In the genomic region with DNA sequence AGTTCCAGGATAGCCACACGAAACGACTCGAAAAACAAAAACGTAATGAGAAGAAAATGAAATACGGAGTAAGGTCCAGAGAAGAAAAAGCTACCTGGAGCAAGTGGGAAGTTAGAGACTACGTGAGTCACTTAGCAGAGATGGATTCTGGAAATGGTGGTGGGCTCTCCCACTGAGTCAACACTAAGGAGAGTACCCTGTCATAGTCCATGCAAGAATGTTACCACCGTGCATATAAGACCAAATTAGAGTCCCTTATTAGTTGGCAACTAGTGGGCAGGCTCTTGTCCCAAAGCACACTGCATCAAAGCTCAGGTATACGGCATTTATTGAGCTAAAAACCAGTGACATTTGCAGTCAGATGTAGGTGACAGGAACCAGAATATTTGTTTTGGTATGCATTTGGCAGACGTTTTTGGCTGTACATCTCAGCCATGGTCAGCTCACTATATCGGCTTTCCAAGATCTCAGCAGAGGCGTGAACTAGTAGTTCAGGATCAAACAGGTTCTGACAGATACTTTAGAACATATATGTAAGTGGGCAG, we compare ENCODE assay signal across 10 mouse cellular contexts. TPM values are rescaled to one million over a fixed set of nuclear protein-coding genes. Genes with fewer than 3 reads are reported as not detected.
DNase-seq lines count a peak whose midpoint lies in the region; ATAC-seq and TF ChIP-seq lines count a peak whose summit lies in the region.
"Had no signal": no experiment of that assay in that cellular context is flagged by ENCODE, and none has a peak within 500 bp of the region (broad histone marks: within the 10 kb centered on the region; RNA-seq: fewer than 3 reads in every experiment).

No protein-coding gene starts in this region.

- H3K27me3 ChIP-seq in kidney, embryonic 14.5 days (ENCODE audit: control insufficient read depth, insufficient read depth, low read length): no peaks in the 10 kb centered on the region
- H3K27me3 ChIP-seq in kidney, adult 2 months (replicated peaks; ENCODE audit: control insufficient read depth, insufficient read depth, low read length): no peaks in the 10 kb centered on the region
- no peaks in the 10 kb centered on the region for H3K27me3 ChIP-seq in testis, adult 2 months (ENCODE audit: control insufficient read depth, insufficient read depth, low read length)
- H3K27me3 ChIP-seq: embryonic facial prominence, embryonic 13.5 days had no signal

- H3K36me3 ChIP-seq in kidney, embryonic 14.5 days (ENCODE audit: control insufficient read depth, insufficient read depth, low read length): peaks cover 36% of the 10 kb centered on the region
- peaks cover 12% of the 10 kb centered on the region for H3K36me3 ChIP-seq in kidney, adult 2 months (ENCODE audit: control insufficient read depth, insufficient read depth, low read length)
- H3K36me3 ChIP-seq in testis, adult 2 months (ENCODE audit: control insufficient read depth, insufficient read depth, low read length): peaks cover 2% of the 10 kb centered on the region; the same call in 1 of the 2 replicates

- no peak overlapping the region for H3K27ac ChIP-seq in kidney, embryonic 14.5 days (ENCODE audit: low read depth, low read length)
- no peak overlapping the region for H3K27ac ChIP-seq in kidney, adult 2 months (ENCODE audit: insufficient read depth, low read depth, low read length)
- H3K27ac ChIP-seq in testis, adult 2 months (ENCODE audit: control insufficient read depth, insufficient read depth, low read depth, low read length): no peak overlapping the region

- no peak overlapping the region for H3K4me3 ChIP-seq in kidney, embryonic 14.5 days (ENCODE audit: low read length)
- H3K4me3 ChIP-seq in kidney, adult 2 months (ENCODE audit: insufficient read depth, low read depth, low read length): no peak overlapping the region
- peak overlapping the region; percentile 47; the same call in 1 of the 2 replicates for H3K4me3 ChIP-seq in testis, adult 2 months (ENCODE audit: control insufficient read depth, low read depth, low read length)

- no peak for TF ChIP-seq POLR2A in kidney, adult 2 months (IDR thresholded peaks at IDR 0.05; ENCODE audit: low read depth, low read length)
- TF ChIP-seq POLR2A in testis, adult 2 months (IDR thresholded peaks at IDR 0.05; ENCODE audit: control insufficient read depth, low read depth, low read length): no peak

- no peak for ATAC-seq in kidney, embryonic 14.5 days (ENCODE audit: low FRiP score, low TSS enrichment)

- peak; percentile 23 for DNase-seq in cerebellum, adult 9-10 months
- DNase-seq in cerebellum, postnatal 14 days: no peak
- no peak for DNase-seq in kidney, adult 2 months
- DNase-seq in testis, postnatal 10 days (ENCODE audit: low spot score): no peak
- DNase-seq in spleen, postnatal 4 days (ENCODE audit: low spot score in 2 of 2): no peak
- DNase-seq in embryo, embryonic 11 days: no peak
- DNase-seq: kidney, postnatal 4 days had no signal

- no peak for TF ChIP-seq CTCF in kidney, adult 2 months (conservative IDR thresholded peaks at IDR 0.05; ENCODE audit: insufficient read depth, insufficient read length, low read depth, low read length)
- no peak for TF ChIP-seq CTCF in testis, adult 2 months (IDR thresholded peaks at IDR 0.05; ENCODE audit: control insufficient read depth, insufficient read depth, insufficient replicate concordance, low read depth, low read length)

- H3K4me1 ChIP-seq in kidney, embryonic 14.5 days (ENCODE audit: control insufficient read depth, insufficient read depth, low read length): peaks cover 3% of the 10 kb centered on the region; the same call in 1 of the 2 replicates
- no peaks in the 10 kb centered on the region for H3K4me1 ChIP-seq in kidney, adult 2 months (ENCODE audit: control insufficient read depth, insufficient read depth, low read length)
- no peaks in the 10 kb centered on the region; the same call in 1 of the 2 replicates for H3K4me1 ChIP-seq in testis, adult 2 months (ENCODE audit: control insufficient read depth, insufficient read depth, low read length)

- no peaks in the 10 kb centered on the region for H3K9me3 ChIP-seq in kidney, embryonic 14.5 days (ENCODE audit: control insufficient read depth, low read length)
- H3K9me3 ChIP-seq: embryonic facial prominence, embryonic 13.5 days had no signal

- no peak overlapping the region for H3K9ac ChIP-seq in kidney, embryonic 14.5 days (ENCODE audit: low read depth, low read length)

- peak overlapping the region; percentile 77; the same call in 1 of the 2 replicates for H3K4me2 ChIP-seq in kidney, embryonic 14.5 days (replicated peaks; ENCODE audit: low read depth, low read length)

- WGBS in kidney, embryonic 14.5 days: 63% methylated on average over 11 of the region's 11 CpGs
- 51% methylated on average over 11 of the region's 11 CpGs for WGBS in kidney, adult 2 months

RNA-seq across cellular contexts. Expression of gene Isy1, which starts 1.3 kb away (rescaled TPM):
- 61.5 and 63.5 TPM in 2 replicates for polyA plus RNA-seq in kidney, embryonic 14.5 days (2014; fragmentation: Nextera tagmentation; extraction: Ambion mirVana)
- 14.1 and 18.4 TPM in 2 replicates for polyA plus RNA-seq in kidney, adult 2 months (2012; rRNA removed)
- polyA plus RNA-seq in testis, adult 2 months (2012; rRNA removed): 6.4 and 6.7 TPM in 2 replicates

RNA-seq across cellular contexts. Expression of gene Gm45140, which starts 4.3 kb away (rescaled TPM):
- 3.4 and 5.4 TPM in 2 replicates for polyA plus RNA-seq in kidney, embryonic 14.5 days (2014; fragmentation: Nextera tagmentation; extraction: Ambion mirVana)
- 0.53 and 0.77 TPM in 2 replicates for polyA plus RNA-seq in kidney, adult 2 months (2012; rRNA removed)
- polyA plus RNA-seq in testis, adult 2 months (2012; rRNA removed): 0.52 and 0.95 TPM in 2 replicates

RNA-seq across cellular contexts. Expression of gene Cnbp, which starts 11.0 kb away (rescaled TPM):
- polyA plus RNA-seq in kidney, embryonic 14.5 days (2014; fragmentation: Nextera tagmentation; extraction: Ambion mirVana): 1,222 and 1,346 TPM in 2 replicates
- polyA plus RNA-seq in kidney, adult 2 months (2012; rRNA removed): 175 and 184 TPM in 2 replicates
- polyA plus RNA-seq in testis, adult 2 months (2012; rRNA removed): 111 and 130 TPM in 2 replicates

RNA-seq across cellular contexts. Expression of gene Rab43, which starts 27.9 kb away (rescaled TPM):
- polyA plus RNA-seq in kidney, embryonic 14.5 days (2014; fragmentation: Nextera tagmentation; extraction: Ambion mirVana): 8.1 and 9.9 TPM in 2 replicates
- polyA plus RNA-seq in kidney, adult 2 months (2012; rRNA removed): 49.5 and 52.0 TPM in 2 replicates
- 19.5 and 20.0 TPM in 2 replicates for polyA plus RNA-seq in testis, adult 2 months (2012; rRNA removed)

RNA-seq across cellular contexts. Expression of gene Copg1, which starts 47.7 kb away (rescaled TPM):
- 84.6 and 156 TPM in 2 replicates for polyA plus RNA-seq in kidney, embryonic 14.5 days (2014; fragmentation: Nextera tagmentation; extraction: Ambion mirVana)
- polyA plus RNA-seq in kidney, adult 2 months (2012; rRNA removed): 35.5 and 41.4 TPM in 2 replicates
- 19.3 and 21.5 TPM in 2 replicates for polyA plus RNA-seq in testis, adult 2 months (2012; rRNA removed)
